ENCODE assay signal across 9 mouse cellular contexts in genomic region chr9:117966326-117966989, GRCm38 (mm10).
A peak's percentile ranks its signal among the peaks of the same experiment; 100 is the strongest.
DNase-seq lines count a peak whose midpoint lies in the region; ATAC-seq lines count a peak whose summit lies in the region.
"Had no signal": no experiment of that assay in that cellular context is flagged by ENCODE, and none has a peak within 500 bp of the region (broad histone marks: within the 10 kb centered on the region; RNA-seq: fewer than 3 reads in every experiment).

No protein-coding gene starts in this region.

- H3K36me3 ChIP-seq in neural tube, embryonic 13.5 days = no peaks in the 10 kb centered on the region
- H3K36me3 ChIP-seq in forebrain, embryonic 15.5 days = no peaks in the 10 kb centered on the region
- no peaks in the 10 kb centered on the region for H3K36me3 ChIP-seq in midbrain, embryonic 11.5 days (ENCODE audit: control insufficient read depth, insufficient read depth, low read length)
- H3K36me3 ChIP-seq: liver, embryonic 15.5 days had no signal

- no peak for DNase-seq in neural tube, embryonic 10.5 days (ENCODE audit: extremely low spot score, low spot score)
- DNase-seq in cerebellum, adult 18-20 months = peak; percentile 53 to 61
- DNase-seq in layer of hippocampus, adult 11-12 months (ENCODE audit: low spot score) = peak; percentile 51
- no peak for DNase-seq in midbrain, embryonic 11.5 days (ENCODE audit: low spot score, missing footprints)
- no peak for DNase-seq in ovary, postnatal 10 days (ENCODE audit: low spot score)
- no peak for DNase-seq in urinary bladder, postnatal 10 days (ENCODE audit: low spot score)

- no peak overlapping the region for H3K4me3 ChIP-seq in neural tube, embryonic 13.5 days
- H3K4me3 ChIP-seq in forebrain, embryonic 15.5 days = no peak overlapping the region
- H3K4me3 ChIP-seq in midbrain, embryonic 11.5 days (ENCODE audit: low read depth, low read length) = no peak overlapping the region
- H3K4me3 ChIP-seq: liver, embryonic 15.5 days had no signal

- no peaks in the 10 kb centered on the region for H3K27me3 ChIP-seq in neural tube, embryonic 13.5 days
- no peaks in the 10 kb centered on the region for H3K27me3 ChIP-seq in forebrain, embryonic 15.5 days
- no peaks in the 10 kb centered on the region for H3K27me3 ChIP-seq in midbrain, embryonic 11.5 days (ENCODE audit: control insufficient read depth, insufficient read depth, low read length)
- H3K27me3 ChIP-seq: liver, embryonic 15.5 days had no signal

- H3K4me1 ChIP-seq in neural tube, embryonic 13.5 days (replicated peaks) = no peaks in the 10 kb centered on the region
- H3K4me1 ChIP-seq in forebrain, embryonic 15.5 days = 0 out of 2 replicates have a peak, but pooled peaks cover 4% of the 10 kb centered on the region
- H3K4me1 ChIP-seq in midbrain, embryonic 11.5 days (ENCODE audit: control insufficient read depth, insufficient read depth, low read length) = no peaks in the 10 kb centered on the region
- H3K4me1 ChIP-seq: liver, embryonic 15.5 days had no signal

- WGBS in neural tube, embryonic 13.5 days = 66% methylated on average over 10 of the region's 10 CpGs
- WGBS in forebrain, embryonic 15.5 days = 56% methylated on average over 10 of the region's 10 CpGs
- WGBS in midbrain, embryonic 11.5 days = 66% methylated on average over 10 of the region's 10 CpGs

- H3K27ac ChIP-seq in neural tube, embryonic 13.5 days (replicated peaks) = no peak overlapping the region
- no peak overlapping the region for H3K27ac ChIP-seq in forebrain, embryonic 15.5 days (replicated peaks)
- no peak overlapping the region for H3K27ac ChIP-seq in midbrain, embryonic 11.5 days (ENCODE audit: low read depth, low read length)
- H3K27ac ChIP-seq: liver, embryonic 15.5 days had no signal

- H3K9me3 ChIP-seq in neural tube, embryonic 13.5 days = no peaks in the 10 kb centered on the region
- no peaks in the 10 kb centered on the region for H3K9me3 ChIP-seq in forebrain, embryonic 15.5 days
- H3K9me3 ChIP-seq in midbrain, embryonic 11.5 days (ENCODE audit: control insufficient read depth, low read length) = no peaks in the 10 kb centered on the region
- H3K9me3 ChIP-seq: liver, embryonic 15.5 days had no signal

- no peak overlapping the region for H3K9ac ChIP-seq in neural tube, embryonic 13.5 days
- H3K9ac ChIP-seq in forebrain, embryonic 15.5 days (replicated peaks) = no peak overlapping the region
- no peak overlapping the region for H3K9ac ChIP-seq in midbrain, embryonic 11.5 days (ENCODE audit: low read length)
- H3K9ac ChIP-seq: liver, embryonic 15.5 days had no signal

- peak; percentile 84; the same call in 1 of the 2 replicates for ATAC-seq in neural tube, embryonic 13.5 days (ENCODE audit: low read depth)
- peak; percentile 75; the same call in 1 of the 2 replicates for ATAC-seq in forebrain, embryonic 15.5 days (replicated peaks)
- ATAC-seq in midbrain, embryonic 11.5 days (ENCODE audit: low FRiP score) = peak; percentile 50

- H3K4me2 ChIP-seq in neural tube, embryonic 13.5 days = no peak overlapping the region
- no peak overlapping the region for H3K4me2 ChIP-seq in forebrain, embryonic 15.5 days (replicated peaks)
- H3K4me2 ChIP-seq in midbrain, embryonic 11.5 days = no peak overlapping the region
- H3K4me2 ChIP-seq: liver, embryonic 15.5 days had no signal

Comparison
In these comparisons a context has a peak if more than half of its experiments do, and no peak if none do; other contexts are left out.
1. DNase-seq: peak in cerebellum, adult 18-20 months (2 of 2) and layer of hippocampus, adult 11-12 months (single experiment); none in neural tube, embryonic 10.5 days (single experiment), midbrain, embryonic 11.5 days (single experiment), ovary, postnatal 10 days (single experiment) and urinary bladder, postnatal 10 days (single experiment).
2. Peak in every context shown above with its lines, with median percentiles within 50 percentile points of each other: ATAC-seq.